Mouse (Mus musculus) bone marrow, adult 2 months (tissue): Measurements from ENCODE around the gene Mgarp.

Experiments
- CTCF ChIP-seq: fragments of 200-500 bp; IDR thresholded peaks from 2 replicates; pipeline ENCODE4 v1.5.1; 2011; ENCODE audit warnings: low read length, control low read depth; ENCODE audit not compliant: control insufficient read depth, insufficient read depth
- POLR2A ChIP-seq: fragments of 200-500 bp; IDR thresholded peaks from 2 replicates; pipeline ENCODE4 v1.6.1; 2011; ENCODE audit warnings: low read depth, mild to moderate bottlenecking, control low read depth, low read length, borderline replicate concordance; ENCODE audit not compliant: control insufficient read depth

- TF ChIP-seq CTCF (no peak), POLR2A (no peak)
Measured at GRCm38 (mm10) chr3:51357624-51358023, 38.9 kb downstream of the Mgarp start.
